Comparison of ENCODE assay signal across 18 mouse cellular contexts in the genomic region with DNA sequence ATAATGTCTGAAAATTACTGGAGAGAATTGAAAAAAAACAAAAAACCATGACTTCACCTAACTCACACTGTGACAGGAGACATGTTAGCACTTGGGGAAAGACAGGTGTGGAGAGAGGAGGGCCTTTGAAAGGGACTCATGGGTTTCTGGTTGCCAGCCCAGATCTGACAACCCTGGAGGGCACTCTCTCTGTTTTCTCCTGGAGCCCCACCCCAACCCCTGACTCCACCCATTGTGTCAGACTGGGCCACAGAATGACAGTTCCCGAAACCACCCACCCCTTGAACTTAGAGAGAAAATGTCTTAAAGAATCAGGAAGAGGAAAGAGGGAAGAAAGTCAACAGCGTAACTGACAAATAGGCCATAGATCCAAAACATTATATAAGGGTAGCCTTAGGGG.
DNase-seq lines count a peak whose midpoint lies in the region; ATAC-seq and TF ChIP-seq lines count a peak whose summit lies in the region.
"Had no signal": no experiment of that assay in that cellular context is flagged by ENCODE, and none has a peak within 500 bp of the region (broad histone marks: within the 10 kb centered on the region; RNA-seq: fewer than 3 reads in every experiment).

No protein-coding gene starts in this region.

- no peaks in the 10 kb centered on the region for H3K79me2 ChIP-seq in MEL (ENCODE audit: control insufficient read depth, insufficient read depth, low read length, poor library complexity)

- DNase-seq in lung, adult 18-20 months = peak; percentile 31 to 44
- no peak for DNase-seq in lung, postnatal 14 days
- peak; percentile 40 for DNase-seq in MEL (ENCODE audit: low read depth, low spot score)
- DNase-seq in embryonic facial prominence, embryonic 14.5 days (ENCODE audit: low spot score) = peak; percentile 73
- DNase-seq in kidney, postnatal 10 days = no peak
- DNase-seq: adrenal gland, postnatal 25 days; cerebellum, postnatal 14 days; heart, postnatal 10 days; kidney, adult 18-20 months; kidney, postnatal 25 days; right cerebral cortex, postnatal 14 days had no signal

- no peak overlapping the region for H3K9ac ChIP-seq in MEL (ENCODE audit: control insufficient read depth, low read depth, low read length, poor library complexity, severe bottlenecking)
- no peak overlapping the region for H3K9ac ChIP-seq in embryonic facial prominence, embryonic 14.5 days (ENCODE audit: low read depth, low read length)
- H3K9ac ChIP-seq in hindbrain, embryonic 13.5 days = no peak overlapping the region
- H3K9ac ChIP-seq in heart, embryonic 11.5 days (ENCODE audit: low read depth, low read length) = no peak overlapping the region
- H3K9ac ChIP-seq: forebrain, embryonic 15.5 days; lung, embryonic 15.5 days; midbrain, embryonic 12.5 days had no signal

- no peak overlapping the region for H3K4me2 ChIP-seq in embryonic facial prominence, embryonic 14.5 days (ENCODE audit: low read depth, low read length)
- no peak overlapping the region for H3K4me2 ChIP-seq in hindbrain, embryonic 13.5 days
- no peak overlapping the region for H3K4me2 ChIP-seq in heart, embryonic 11.5 days
- H3K4me2 ChIP-seq: forebrain, embryonic 15.5 days; lung, embryonic 15.5 days; midbrain, embryonic 12.5 days had no signal

- H3K9me3 ChIP-seq in MEL (replicated peaks; ENCODE audit: insufficient read depth, low read length) = no peaks in the 10 kb centered on the region
- no peaks in the 10 kb centered on the region for H3K9me3 ChIP-seq in embryonic facial prominence, embryonic 14.5 days (ENCODE audit: control insufficient read depth, low read length)
- H3K9me3 ChIP-seq in hindbrain, embryonic 13.5 days = no peaks in the 10 kb centered on the region
- H3K9me3 ChIP-seq in heart, embryonic 11.5 days (replicated peaks; ENCODE audit: control insufficient read depth, low read length) = no peaks in the 10 kb centered on the region
- H3K9me3 ChIP-seq: forebrain, embryonic 15.5 days; G1E; lung, embryonic 15.5 days; midbrain, embryonic 12.5 days had no signal

- TF ChIP-seq EP300 in MEL (IDR thresholded peaks at IDR 0.05; ENCODE audit: low read depth in 1 of 2, low read length in 2 of 2) = no peak

- H3K27ac ChIP-seq in MEL (ENCODE audit: control insufficient read depth, low read depth, low read length) = no peak overlapping the region
- no peak overlapping the region; the same call in 1 of the 2 replicates for H3K27ac ChIP-seq in embryonic facial prominence, embryonic 14.5 days (replicated peaks; ENCODE audit: low read depth, low read length)
- H3K27ac ChIP-seq in hindbrain, embryonic 13.5 days = no peak overlapping the region
- H3K27ac ChIP-seq in heart, embryonic 11.5 days (ENCODE audit: low read depth, low read length) = no peak overlapping the region
- H3K27ac ChIP-seq: lung, embryonic 15.5 days; midbrain, embryonic 12.5 days had no signal

- H3K4me1 ChIP-seq in MEL (ENCODE audit: control insufficient read depth in 1 of 2, insufficient read depth in 2 of 2, low read length in 2 of 2) = no peaks in the 10 kb centered on the region
- H3K4me1 ChIP-seq in embryonic facial prominence, embryonic 14.5 days (ENCODE audit: control insufficient read depth, insufficient read depth, low read length) = no peaks in the 10 kb centered on the region; the same call in 1 of the 2 replicates
- H3K4me1 ChIP-seq in hindbrain, embryonic 13.5 days (replicated peaks) = peaks cover 8% of the 10 kb centered on the region; the same call in 1 of the 2 replicates
- no peaks in the 10 kb centered on the region for H3K4me1 ChIP-seq in heart, embryonic 11.5 days (ENCODE audit: control insufficient read depth, insufficient read depth, low read length)
- H3K4me1 ChIP-seq: lung, embryonic 15.5 days had no signal

- WGBS in embryonic facial prominence, embryonic 14.5 days = 62% methylated on average over 2 of the region's 2 CpGs
- WGBS in hindbrain, embryonic 13.5 days = 77% methylated on average over 2 of the region's 2 CpGs
- WGBS in heart, embryonic 11.5 days (ENCODE audit: insufficient replicate concordance) = 67% methylated on average over 2 of the region's 2 CpGs

- peak; percentile 60; the same call in 1 of the 2 replicates for ATAC-seq in embryonic facial prominence, embryonic 14.5 days (ENCODE audit: low read depth)
- ATAC-seq in megakaryocyte, adult 5-6 weeks (ENCODE audit: poor library complexity, severe bottlenecking) = peak; percentile 97
- no peak for ATAC-seq in hindbrain, embryonic 13.5 days (ENCODE audit: low FRiP score)
- ATAC-seq in heart, embryonic 11.5 days (replicated peaks; ENCODE audit: insufficient number of reproducible peaks, low FRiP score, low TSS enrichment) = no peak

- H3K36me3 ChIP-seq in MEL (ENCODE audit: control insufficient read depth in 1 of 2, insufficient read depth in 2 of 2, low read length in 2 of 2) = no peaks in the 10 kb centered on the region
- no peaks in the 10 kb centered on the region for H3K36me3 ChIP-seq in embryonic facial prominence, embryonic 14.5 days (ENCODE audit: control insufficient read depth, insufficient read depth, low read length)
- H3K36me3 ChIP-seq in hindbrain, embryonic 13.5 days = no peaks in the 10 kb centered on the region
- no peaks in the 10 kb centered on the region for H3K36me3 ChIP-seq in heart, embryonic 11.5 days (ENCODE audit: control insufficient read depth, insufficient read depth, low read length)
- H3K36me3 ChIP-seq: forebrain, embryonic 15.5 days; G1E; lung, embryonic 15.5 days; midbrain, embryonic 12.5 days had no signal

- TF ChIP-seq POLR2A in MEL (IDR thresholded peaks at IDR 0.05; ENCODE audit: control insufficient read depth in 1 of 2, insufficient read depth in 1 of 2, low read depth in 1 of 2, low read length in 2 of 2, poor library complexity in 1 of 2) = no peak

- no peak for TF ChIP-seq CTCF in MEL (IDR thresholded peaks at IDR 0.05 in 2 of 3, conservative IDR thresholded peaks at IDR 0.05 in 1 of 3; ENCODE audit: control insufficient read depth in 1 of 3, insufficient read depth in 1 of 3, low read depth in 2 of 3, low read length in 3 of 3, poor library complexity in 1 of 3, severe bottlenecking in 1 of 3)

- no peak for TF ChIP-seq RAD21 in MEL (IDR thresholded peaks at IDR 0.05; ENCODE audit: low read depth, low read length)

- H3K4me3 ChIP-seq in MEL (ENCODE audit: control insufficient read depth in 1 of 2, insufficient read depth in 1 of 2, low read depth in 2 of 2, low read length in 2 of 2) = no peak overlapping the region
- no peak overlapping the region for H3K4me3 ChIP-seq in embryonic facial prominence, embryonic 14.5 days (ENCODE audit: low read depth, low read length)
- no peak overlapping the region for H3K4me3 ChIP-seq in hindbrain, embryonic 13.5 days
- H3K4me3 ChIP-seq in heart, embryonic 11.5 days (ENCODE audit: low read depth, low read length) = no peak overlapping the region
- H3K4me3 ChIP-seq: forebrain, embryonic 15.5 days; lung, embryonic 15.5 days; midbrain, embryonic 12.5 days had no signal

- H3K27me3 ChIP-seq in MEL (ENCODE audit: control insufficient read depth in 1 of 2, insufficient read depth in 2 of 2, low read length in 2 of 2) = peaks cover 6 to 8% of the 10 kb centered on the region in 2 experiments; a peak in 3 of 4 replicates
- no peaks in the 10 kb centered on the region for H3K27me3 ChIP-seq in embryonic facial prominence, embryonic 14.5 days (replicated peaks; ENCODE audit: control insufficient read depth, insufficient read depth, low read length)
- H3K27me3 ChIP-seq in hindbrain, embryonic 13.5 days = no peaks in the 10 kb centered on the region
- no peaks in the 10 kb centered on the region for H3K27me3 ChIP-seq in heart, embryonic 11.5 days (ENCODE audit: control insufficient read depth, insufficient read depth, low read length)
- H3K27me3 ChIP-seq: forebrain, embryonic 15.5 days; lung, embryonic 15.5 days; midbrain, embryonic 12.5 days had no signal

TF ChIP-seq in MEL, 35 proteins besides CTCF, POLR2A, EP300 and RAD21:
- TF ChIP-seq SIN3A (IDR thresholded peaks at IDR 0.05; ENCODE audit: low read length) = no peak
- no peak for TF ChIP-seq CHD1 (IDR thresholded peaks at IDR 0.05; ENCODE audit: low read depth, low read length)
- TF ChIP-seq SMC3 (IDR thresholded peaks at IDR 0.05; ENCODE audit: low read depth, low read length) = no peak
- no peak for TF ChIP-seq ELF1 (IDR thresholded peaks at IDR 0.05; ENCODE audit: low read depth, low read length)
- no peak for TF ChIP-seq TAL1 (IDR thresholded peaks at IDR 0.05; ENCODE audit: low read length)
- no peak for TF ChIP-seq JUND (IDR thresholded peaks at IDR 0.05; ENCODE audit: low read depth, low read length)
- no peak for TF ChIP-seq TCF12 (IDR thresholded peaks at IDR 0.05; ENCODE audit: low read depth, low read length)
- TF ChIP-seq TBP (IDR thresholded peaks at IDR 0.05; ENCODE audit: low read depth, low read length) = no peak
- TF ChIP-seq NRF1 (IDR thresholded peaks at IDR 0.05; ENCODE audit: insufficient read depth, low read depth, low read length, poor library complexity, severe bottlenecking) = no peak
- TF ChIP-seq UBTF (IDR thresholded peaks at IDR 0.05; ENCODE audit: borderline replicate concordance, insufficient read depth, low read depth, low read length) = no peak
- TF ChIP-seq ETS1 (IDR thresholded peaks at IDR 0.05; ENCODE audit: low read depth, low read length) = no peak
- TF ChIP-seq ZC3H11A (IDR thresholded peaks at IDR 0.05; ENCODE audit: low read depth, low read length) = no peak
- TF ChIP-seq GABPA (IDR thresholded peaks at IDR 0.05; ENCODE audit: low read depth, low read length) = no peak
- no peak for TF ChIP-seq ZKSCAN1 (IDR thresholded peaks at IDR 0.05; ENCODE audit: low read depth, low read length)
- no peak for TF ChIP-seq ZNF384 (IDR thresholded peaks at IDR 0.05; ENCODE audit: low read depth, low read length)
- no peak for TF ChIP-seq BHLHE40 (IDR thresholded peaks at IDR 0.05; ENCODE audit: borderline replicate concordance, low read depth, low read length)
- TF ChIP-seq HCFC1 (IDR thresholded peaks at IDR 0.05; ENCODE audit: low read depth, low read length) = no peak

Comparison
In these comparisons a context has a peak if more than half of its experiments do, and no peak if none do; other contexts are left out.
1. DNase-seq: peak in lung, adult 18-20 months (2 of 2), MEL (single experiment) and embryonic facial prominence, embryonic 14.5 days (single experiment); none in lung, postnatal 14 days (single experiment) and kidney, postnatal 10 days (single experiment).
2. ATAC-seq: peak in embryonic facial prominence, embryonic 14.5 days (single experiment) and megakaryocyte, adult 5-6 weeks (single experiment); none in hindbrain, embryonic 13.5 days (single experiment) and heart, embryonic 11.5 days (single experiment).